Mouse (Mus musculus): ENCODE results near the gene Hsd17b6. TPM values are rescaled to one million over a fixed set of nuclear protein-coding genes. Genes with fewer than 3 reads are reported as not detected.

Hsd17b6 gene
- polyA plus RNA-seq, 1 experiment, result 1.4 TPM

DNA sequence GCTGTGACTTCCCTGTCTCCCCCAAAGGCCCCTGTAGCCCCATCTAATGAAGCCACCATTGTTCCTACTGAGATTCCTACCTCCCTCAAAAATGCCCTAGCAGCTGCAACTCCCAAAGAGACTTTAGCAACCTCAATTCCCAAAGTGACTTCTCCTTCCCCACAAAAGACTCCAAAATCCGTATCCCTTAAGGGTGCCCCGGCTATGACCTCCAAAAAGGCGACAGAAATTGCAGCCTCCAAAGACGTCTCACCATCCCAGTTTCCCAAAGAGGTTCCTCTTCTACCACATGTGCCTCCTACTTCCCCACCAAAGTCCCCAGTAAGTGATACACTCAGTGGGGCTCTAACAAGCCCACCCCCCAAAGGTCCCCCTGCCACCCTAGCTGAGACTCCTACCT is 34.2 kb upstream of the Hsd17b6 start:
- Histone ChIP-seq H3K4me1 (ENCODE audit: control insufficient read depth, insufficient read depth, low read length) (no peaks in the 10 kb centered on the region; the same call in 1 of the 2 replicates), H3K27ac (ENCODE audit: control insufficient read depth, insufficient read depth, low read depth, low read length, poor library complexity) (no peak overlapping the region), H3K4me3 (replicated peaks; ENCODE audit: control insufficient read depth, low read depth, low read length) (no peak overlapping the region)
- TF ChIP-seq CTCF (IDR thresholded peaks at IDR 0.05; ENCODE audit: control insufficient read depth, insufficient read depth, low read length) (no peak), POLR2A (IDR thresholded peaks at IDR 0.05; ENCODE audit: borderline replicate concordance, control insufficient read depth, low read depth, low read length) (no peak)
- 74% methylated on average over 4 of the region's 4 CpGs for WGBS

DNA sequence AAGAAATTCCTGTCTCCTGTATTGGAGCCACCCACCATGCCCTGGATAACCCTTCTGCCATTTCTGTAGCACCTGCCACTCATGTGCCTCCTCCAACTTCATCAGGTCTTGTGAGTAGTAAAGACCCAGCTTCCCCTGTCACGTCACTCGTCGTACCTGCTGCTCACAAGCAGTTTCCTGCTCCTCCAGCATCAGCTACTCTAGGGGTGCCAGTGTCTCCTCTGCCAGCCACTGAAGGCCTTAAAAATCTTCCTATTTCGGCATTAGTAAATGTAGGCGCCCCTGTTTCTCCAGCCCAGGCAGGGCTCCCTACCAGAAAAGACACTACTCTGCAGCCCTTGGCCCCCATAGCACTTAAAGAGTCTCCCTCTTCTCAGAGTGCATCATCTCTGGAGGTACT is 32.9 kb upstream of the Hsd17b6 start:
- Histone ChIP-seq H3K4me1 (ENCODE audit: control insufficient read depth, insufficient read depth, low read length) (no peaks in the 10 kb centered on the region; the same call in 1 of the 2 replicates), H3K4me3 (replicated peaks; ENCODE audit: control insufficient read depth, low read depth, low read length) (no peak overlapping the region), H3K27ac (ENCODE audit: control insufficient read depth, insufficient read depth, low read depth, low read length, poor library complexity) (no peak overlapping the region)
- WGBS, result 85% methylated on average over 5 of the region's 5 CpGs
- TF ChIP-seq POLR2A (IDR thresholded peaks at IDR 0.05; ENCODE audit: borderline replicate concordance, control insufficient read depth, low read depth, low read length), result no peak
- TF ChIP-seq CTCF (IDR thresholded peaks at IDR 0.05; ENCODE audit: control insufficient read depth, insufficient read depth, low read length), result no peak

DNA sequence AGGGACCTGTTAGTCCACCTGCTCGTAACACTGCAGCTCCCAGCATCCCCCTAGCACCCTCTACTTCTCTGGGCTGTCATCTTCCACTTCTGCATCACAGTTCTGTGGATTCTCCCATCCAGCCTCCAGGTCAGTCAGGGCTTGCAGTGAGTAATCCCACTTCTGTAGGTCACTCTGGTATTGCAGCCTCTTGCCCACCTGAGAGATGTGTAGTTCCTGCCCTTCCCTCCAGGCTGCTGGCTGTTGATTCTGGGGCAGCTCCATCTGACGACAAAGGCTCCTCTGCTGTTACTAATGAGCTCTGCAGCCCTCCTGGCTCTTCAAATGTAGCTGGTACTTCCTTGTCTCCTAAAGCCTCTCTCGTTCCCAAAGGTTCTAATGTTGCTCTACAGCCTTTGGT is 32.4 kb upstream of the Hsd17b6 start:
- 72% methylated on average over 3 of the region's 3 CpGs for WGBS
- Histone ChIP-seq H3K27ac (ENCODE audit: control insufficient read depth, insufficient read depth, low read depth, low read length, poor library complexity) (no peak overlapping the region), H3K4me1 (ENCODE audit: control insufficient read depth, insufficient read depth, low read length) (no peaks in the 10 kb centered on the region; the same call in 1 of the 2 replicates), H3K4me3 (replicated peaks; ENCODE audit: control insufficient read depth, low read depth, low read length) (no peak overlapping the region)
- no peak for TF ChIP-seq CTCF (IDR thresholded peaks at IDR 0.05; ENCODE audit: control insufficient read depth, insufficient read depth, low read length)
- TF ChIP-seq POLR2A (IDR thresholded peaks at IDR 0.05; ENCODE audit: borderline replicate concordance, control insufficient read depth, low read depth, low read length), result no peak

DNA sequence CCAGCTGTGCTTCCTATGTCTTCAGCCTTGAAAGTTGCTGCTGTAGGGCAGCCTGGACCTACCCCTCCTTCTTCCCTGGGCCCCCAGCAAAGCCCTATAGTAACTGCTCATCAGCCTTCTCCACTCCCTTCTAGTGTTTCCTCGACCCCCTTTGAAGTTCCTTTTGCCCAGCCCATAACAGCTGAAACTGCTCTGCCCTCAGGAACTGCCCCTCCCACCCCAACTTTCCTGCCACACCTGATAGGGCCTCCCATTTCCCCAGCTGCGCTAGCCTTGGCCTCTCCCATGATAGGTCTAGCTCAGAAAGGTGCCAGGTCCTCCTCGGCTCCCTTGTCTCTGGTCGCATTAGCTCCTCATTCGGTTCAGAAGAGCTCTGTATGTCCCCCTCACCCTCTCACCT is 31.8 kb upstream of the Hsd17b6 start:
- Histone ChIP-seq H3K27ac (ENCODE audit: control insufficient read depth, insufficient read depth, low read depth, low read length, poor library complexity) (no peak overlapping the region), H3K4me3 (replicated peaks; ENCODE audit: control insufficient read depth, low read depth, low read length) (no peak overlapping the region), H3K4me1 (ENCODE audit: control insufficient read depth, insufficient read depth, low read length) (no peaks in the 10 kb centered on the region; the same call in 1 of the 2 replicates)
- TF ChIP-seq CTCF (IDR thresholded peaks at IDR 0.05; ENCODE audit: control insufficient read depth, insufficient read depth, low read length), result no peak
- TF ChIP-seq POLR2A (IDR thresholded peaks at IDR 0.05; ENCODE audit: borderline replicate concordance, control insufficient read depth, low read depth, low read length), result no peak
- 28% methylated on average over 5 of the region's 5 CpGs for WGBS

DNA sequence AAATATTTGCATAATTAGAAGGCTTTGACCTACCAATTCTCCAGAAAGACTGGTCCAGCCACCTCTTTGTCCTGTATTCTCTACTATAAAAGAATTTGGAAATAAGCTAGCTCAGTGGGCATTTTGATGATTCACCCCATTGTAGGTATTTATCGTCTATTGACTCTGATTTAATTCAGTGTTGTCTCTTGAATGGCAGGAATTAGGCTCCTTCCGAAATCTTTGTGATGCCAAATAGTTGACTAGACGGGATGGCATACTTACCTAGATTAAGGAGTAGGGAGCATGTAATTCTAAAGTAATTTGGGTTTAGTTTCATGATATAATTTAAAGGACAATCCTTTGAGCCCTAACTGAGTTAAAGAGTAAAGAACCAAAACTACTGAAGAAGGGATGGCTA is 30.5 kb upstream of the Hsd17b6 start:
- no peak for TF ChIP-seq CTCF (IDR thresholded peaks at IDR 0.05; ENCODE audit: control insufficient read depth, insufficient read depth, low read length)
- TF ChIP-seq POLR2A (IDR thresholded peaks at IDR 0.05; ENCODE audit: borderline replicate concordance, control insufficient read depth, low read depth, low read length), result no peak
- 78% methylated on average over 3 of the region's 3 CpGs for whole genome bisulfite sequencing
- Histone ChIP-seq H3K4me3 (replicated peaks; ENCODE audit: control insufficient read depth, low read depth, low read length) (no peak overlapping the region), H3K27ac (ENCODE audit: control insufficient read depth, insufficient read depth, low read depth, low read length, poor library complexity) (no peak overlapping the region), H3K4me1 (ENCODE audit: control insufficient read depth, insufficient read depth, low read length) (no peaks in the 10 kb centered on the region; the same call in 1 of the 2 replicates)

DNA sequence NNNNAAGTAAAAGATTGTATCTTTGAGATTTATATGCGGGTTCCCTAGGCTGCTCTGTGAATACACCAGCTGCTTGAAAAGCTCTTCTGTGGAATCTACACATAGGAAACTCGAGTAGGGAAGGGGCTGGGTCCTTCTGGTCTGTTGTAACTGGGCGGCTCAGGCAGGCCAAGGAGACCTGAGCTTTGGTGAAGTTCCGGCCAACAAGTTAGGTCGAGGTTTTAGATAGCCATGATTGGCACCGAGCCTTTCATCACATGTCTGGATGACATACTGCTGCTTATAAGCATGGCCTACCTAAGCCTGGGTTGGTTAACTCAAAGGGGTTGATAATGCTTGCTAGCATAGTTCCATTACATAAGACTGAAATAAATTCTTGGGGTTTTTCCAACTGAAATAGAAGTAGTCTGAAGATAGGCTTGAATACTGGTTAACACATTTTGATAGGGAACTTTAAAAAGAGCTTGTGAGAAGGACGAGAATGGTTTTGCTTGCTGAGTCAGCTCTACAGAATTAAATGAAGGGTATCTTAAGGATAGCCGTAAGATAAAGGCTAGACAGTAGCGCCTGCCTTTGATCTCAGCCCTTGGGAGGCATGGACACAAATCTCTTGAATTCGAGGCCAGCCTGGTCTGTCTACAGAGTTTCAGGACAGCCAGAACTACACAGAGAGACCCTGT is 29.5 kb upstream of the Hsd17b6 start:
- H3K4me3 ChIP-seq (replicated peaks; ENCODE audit: control insufficient read depth, low read depth, low read length), result peak overlapping the region; percentile 86
- WGBS, result 5% methylated on average over 10 of the region's 10 CpGs
- TF ChIP-seq CTCF (IDR thresholded peaks at IDR 0.05; ENCODE audit: control insufficient read depth, insufficient read depth, low read length) (no peak), POLR2A (IDR thresholded peaks at IDR 0.05; ENCODE audit: borderline replicate concordance, control insufficient read depth, low read depth, low read length) (no peak)
- no peak overlapping the region for H3K27ac ChIP-seq (ENCODE audit: control insufficient read depth, insufficient read depth, low read depth, low read length, poor library complexity)
- no peaks in the 10 kb centered on the region; the same call in 1 of the 2 replicates for H3K4me1 ChIP-seq (ENCODE audit: control insufficient read depth, insufficient read depth, low read length)

DNA sequence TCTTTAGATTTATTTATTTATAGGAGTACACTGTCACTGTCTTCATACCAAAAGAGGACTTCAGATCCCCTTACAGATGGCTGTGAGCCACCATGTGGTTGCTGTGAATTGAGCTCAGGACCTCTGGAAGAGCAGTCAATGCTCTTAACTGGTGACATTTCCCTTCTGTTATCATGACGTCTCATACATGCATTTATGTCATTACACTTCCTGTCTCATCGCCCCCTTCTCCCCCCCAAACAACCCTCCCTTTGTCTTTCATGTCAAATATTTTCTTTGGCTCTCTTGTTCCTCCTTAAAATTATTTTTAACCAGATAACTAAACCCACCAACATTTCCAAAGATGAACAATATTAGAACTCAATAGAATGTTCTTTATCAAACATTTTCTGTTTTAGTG is 23.4 kb upstream of the Hsd17b6 start:
- Histone ChIP-seq H3K27ac (ENCODE audit: control insufficient read depth, insufficient read depth, low read depth, low read length, poor library complexity) (no peak overlapping the region), H3K4me1 (ENCODE audit: control insufficient read depth, insufficient read depth, low read length) (no peaks in the 10 kb centered on the region), H3K4me3 (replicated peaks; ENCODE audit: control insufficient read depth, low read depth, low read length) (no peak overlapping the region)
- no peak for TF ChIP-seq CTCF (IDR thresholded peaks at IDR 0.05; ENCODE audit: control insufficient read depth, insufficient read depth, low read length)
- no peak for TF ChIP-seq POLR2A (IDR thresholded peaks at IDR 0.05; ENCODE audit: borderline replicate concordance, control insufficient read depth, low read depth, low read length)
- whole genome bisulfite sequencing, result 33% methylated on average over 2 of the region's 2 CpGs

DNA sequence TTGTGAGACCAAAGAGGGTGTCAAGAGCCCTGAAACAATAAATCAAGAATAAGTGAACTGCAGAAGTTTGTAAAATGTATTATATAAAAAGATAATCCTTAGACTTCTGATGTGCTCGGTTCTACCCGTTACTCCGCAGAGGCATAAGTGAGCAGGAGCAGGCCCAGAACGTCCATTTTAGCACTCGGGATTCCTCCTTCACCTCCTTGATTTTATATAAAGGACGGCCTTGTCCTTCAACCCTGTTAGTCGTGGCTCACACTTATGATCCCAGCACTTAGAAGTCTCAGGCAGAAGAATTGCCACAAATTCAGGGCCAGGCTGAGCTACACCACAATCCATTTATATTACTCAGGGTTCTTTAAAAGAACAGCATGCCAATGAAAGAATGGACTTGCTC is 22.5 kb upstream of the Hsd17b6 start:
- WGBS, result 89% methylated on average over 7 of the region's 7 CpGs
- Histone ChIP-seq H3K4me1 (ENCODE audit: control insufficient read depth, insufficient read depth, low read length) (no peaks in the 10 kb centered on the region), H3K4me3 (replicated peaks; ENCODE audit: control insufficient read depth, low read depth, low read length) (no peak overlapping the region), H3K27ac (ENCODE audit: control insufficient read depth, insufficient read depth, low read depth, low read length, poor library complexity) (no peak overlapping the region)
- TF ChIP-seq POLR2A (IDR thresholded peaks at IDR 0.05; ENCODE audit: borderline replicate concordance, control insufficient read depth, low read depth, low read length) (no peak), CTCF (IDR thresholded peaks at IDR 0.05; ENCODE audit: control insufficient read depth, insufficient read depth, low read length) (no peak)

Data from bone marrow, adult 2 months (tissue).